Mouse (Mus musculus) intestine, embryonic 16.5 days (tissue): ENCODE results near the gene Fra10ac1. TPM values are rescaled to one million over a fixed set of nuclear protein-coding genes. Genes with fewer than 3 reads are reported as not detected.

Experiments used
- ATAC-seq: fragments of 200-750 bp; cut with Nextera tagmentation; 2 replicates; pipeline ENCODE4 v1.8.0; 2017; ENCODE audit warnings: moderate TSS enrichment, moderate library complexity
- H3K27ac ChIP-seq: fragments of 300-500 bp; sonication (generic); 2 replicates; pipeline ENCODE4 v1.5.1; 2014; ENCODE audit warnings: mild to moderate bottlenecking, low read length
- H3K27me3 ChIP-seq: fragments of 300-500 bp; sonication (generic); replicated peaks from 2 replicates; pipeline ENCODE4 v1.6.1; 2014; ENCODE audit warnings: low read length, control low read depth, mixed read lengths; ENCODE audit not compliant: control insufficient read depth, insufficient read depth
- H3K36me3 ChIP-seq: fragments of 300-500 bp; sonication (generic); 2 replicates; pipeline ENCODE4 v1.6.1; 2014; ENCODE audit warnings: low read length, control low read depth; ENCODE audit not compliant: control insufficient read depth, insufficient read depth
- H3K4me1 ChIP-seq: fragments of 300-500 bp; sonication (generic); 2 replicates; pipeline ENCODE4 v1.6.1; 2014; ENCODE audit warnings: low read length, control low read depth, mixed read lengths; ENCODE audit not compliant: control insufficient read depth, insufficient read depth
- H3K4me2 ChIP-seq: fragments of 300-500 bp; sonication (generic); 2 replicates; pipeline ENCODE4 v1.6.1; 2014; ENCODE audit warnings: low read depth, low read length, control low read depth
- H3K4me3 ChIP-seq: fragments of 300-500 bp; sonication (generic); 2 replicates; pipeline ENCODE4 v1.5.1; 2014; ENCODE audit warnings: mild to moderate bottlenecking, low read length
- H3K9ac ChIP-seq: fragments of 300-500 bp; sonication (generic); 2 replicates; pipeline ENCODE4 v1.6.1; 2014; ENCODE audit warnings: low read depth, low read length
- H3K9me3 ChIP-seq: fragments of 300-500 bp; sonication (generic); 2 replicates; pipeline ENCODE4 v1.6.1; 2016; ENCODE audit warnings: low read length, control low read depth; ENCODE audit not compliant: control insufficient read depth
- WGBS: fragments of 180-500 bp; shearing (Covaris S2); extraction: QIAGEN DNeasy Blood & Tissue Kit; methylation state at CpG from one replicate; pipeline ENCODE4 v1.1.7; 2014; 5-methylcytosine and 5-hydroxymethylcytosine counted together
- polyA plus RNA-seq: library from polyadenylated mRNA; unstranded; fragments of >200 nt; fragmentation: Nextera tagmentation; extraction: Ambion mirVana; gene quantifications from 2 replicates; pipeline ENCODE4 v1.2.1, GENCODE M21; 2015

Fra10ac1 gene
- polyA plus RNA-seq, 1 experiment from 2014 or later: 33.6 TPM

GRCm38 (mm10) chr19:38259436-38259835, 35.5 kb upstream of the Fra10ac1 start:
- Histone ChIP-seq H3K4me2 (no peak overlapping the region), H3K27me3 (0 out of 2 replicates have a peak, but pooled peaks cover 3% of the 10 kb centered on the region), H3K9ac (no peak overlapping the region), H3K36me3 (no peaks in the 10 kb centered on the region), H3K4me1 (no peaks in the 10 kb centered on the region), H3K27ac (no peak overlapping the region), H3K9me3 (no peaks in the 10 kb centered on the region), H3K4me3 (no peak overlapping the region)
- ATAC-seq: no peak
- 77% methylated on average over 3 of the region's 3 CpGs for WGBS

- Histone ChIP-seq H3K9ac (no peak overlapping the region), H3K9me3 (no peaks in the 10 kb centered on the region), H3K4me1 (no peaks in the 10 kb centered on the region), H3K4me3 (no peak overlapping the region), H3K27ac (no peak overlapping the region), H3K27me3 (0 out of 2 replicates have a peak, but pooled peaks cover under 1% of the 10 kb centered on the region), H3K4me2 (no peak overlapping the region), H3K36me3 (no peaks in the 10 kb centered on the region)
- no peak for ATAC-seq
- 82% methylated on average over 3 of the region's 3 CpGs for WGBS
Observed at GRCm38 (mm10) chr19:38258651-38259065, 34.7 kb upstream of the Fra10ac1 start.

GRCm38 (mm10) chr19:38253796-38254195, 29.8 kb upstream of the Fra10ac1 start:
- Histone ChIP-seq H3K27me3 (no peaks in the 10 kb centered on the region), H3K4me2 (no peak overlapping the region), H3K36me3 (no peaks in the 10 kb centered on the region), H3K27ac (no peak overlapping the region), H3K4me1 (no peaks in the 10 kb centered on the region), H3K4me3 (no peak overlapping the region), H3K9ac (no peak overlapping the region), H3K9me3 (no peaks in the 10 kb centered on the region)
- ATAC-seq: no peak
- WGBS: 53% methylated on average over 6 of the region's 6 CpGs

- Histone ChIP-seq H3K9me3 (no peaks in the 10 kb centered on the region), H3K9ac (no peak overlapping the region), H3K27ac (no peak overlapping the region), H3K36me3 (no peaks in the 10 kb centered on the region), H3K4me1 (no peaks in the 10 kb centered on the region), H3K4me3 (no peak overlapping the region), H3K27me3 (no peaks in the 10 kb centered on the region), H3K4me2 (no peak overlapping the region)
- ATAC-seq: no peak
- WGBS: 82% methylated on average over 8 of the region's 8 CpGs
Observed at GRCm38 (mm10) chr19:38249627-38250026, 25.7 kb upstream of the Fra10ac1 start.

GRCm38 (mm10) chr19:38246177-38246622, 22.2 kb upstream of the Fra10ac1 start:
- no peak overlapping the region for H3K4me3 ChIP-seq
- no peak overlapping the region for H3K9ac ChIP-seq
- H3K27ac ChIP-seq: no peak overlapping the region
- H3K27me3 ChIP-seq: no peaks in the 10 kb centered on the region
- no peaks in the 10 kb centered on the region for H3K9me3 ChIP-seq
- 80% methylated on average over 7 of the region's 7 CpGs for WGBS
- no peaks in the 10 kb centered on the region for H3K36me3 ChIP-seq
- no peak overlapping the region for H3K4me2 ChIP-seq
- no peaks in the 10 kb centered on the region for H3K4me1 ChIP-seq
- ATAC-seq: no peak

GRCm38 (mm10) chr19:38245361-38246176, 21.6 kb upstream of the Fra10ac1 start:
- 48% methylated on average over 10 of the region's 10 CpGs for WGBS
- Histone ChIP-seq H3K36me3 (no peaks in the 10 kb centered on the region), H3K4me2 (no peak overlapping the region), H3K27me3 (no peaks in the 10 kb centered on the region), H3K9ac (no peak overlapping the region), H3K9me3 (no peaks in the 10 kb centered on the region), H3K4me3 (no peak overlapping the region), H3K27ac (no peak overlapping the region), H3K4me1 (no peaks in the 10 kb centered on the region)
- ATAC-seq: no peak

- Histone ChIP-seq H3K36me3 (no peaks in the 10 kb centered on the region), H3K9me3 (no peaks in the 10 kb centered on the region), H3K27ac (no peak overlapping the region), H3K27me3 (no peaks in the 10 kb centered on the region), H3K9ac (no peak overlapping the region), H3K4me2 (no peak overlapping the region), H3K4me1 (no peaks in the 10 kb centered on the region), H3K4me3 (no peak overlapping the region)
- 57% methylated on average over 8 of the region's 8 CpGs for whole genome bisulfite sequencing
- no peak for ATAC-seq
Observed at GRCm38 (mm10) chr19:38244748-38245147, 20.8 kb upstream of the Fra10ac1 start.

GRCm38 (mm10) chr19:38242314-38242852, 18.4 kb upstream of the Fra10ac1 start:
- peaks cover 4% of the 10 kb centered on the region; the same call in 1 of the 2 replicates for H3K4me1 ChIP-seq
- H3K4me3 ChIP-seq: no peak overlapping the region
- H3K36me3 ChIP-seq: no peaks in the 10 kb centered on the region
- 64% methylated on average over 8 of the region's 8 CpGs for WGBS
- no peak overlapping the region for H3K9ac ChIP-seq
- no peak overlapping the region for H3K4me2 ChIP-seq
- H3K9me3 ChIP-seq: no peaks in the 10 kb centered on the region
- H3K27me3 ChIP-seq: no peaks in the 10 kb centered on the region
- ATAC-seq: peak; percentile 78
- peak overlapping the region; percentile 13; the same call in 1 of the 2 replicates for H3K27ac ChIP-seq

GRCm38 (mm10) chr19:38238213-38238951, 14.4 kb upstream of the Fra10ac1 start:
- H3K4me3 ChIP-seq: no peak overlapping the region
- 0 out of 2 replicates have a peak, but pooled peaks have one; percentile 13 for ATAC-seq
- no peak overlapping the region for H3K9ac ChIP-seq
- no peak overlapping the region for H3K27ac ChIP-seq
- H3K9me3 ChIP-seq: no peaks in the 10 kb centered on the region
- no peaks in the 10 kb centered on the region for H3K27me3 ChIP-seq
- no peaks in the 10 kb centered on the region for H3K36me3 ChIP-seq
- H3K4me1 ChIP-seq: peaks cover 4% of the 10 kb centered on the region; the same call in 1 of the 2 replicates
- WGBS: 59% methylated on average over 12 of the region's 12 CpGs
- no peak overlapping the region for H3K4me2 ChIP-seq
